Mouse (Mus musculus) large intestine, adult 2 months (tissue): ENCODE measurements around the gene Evi5l. TPM values are rescaled to one million over a fixed set of nuclear protein-coding genes. Genes with fewer than 3 reads are reported as not detected.

Experiments used
- DNase-seq: peaks from one replicate; pipeline ENCODE4 v3.0.0-alpha.2; 2012; ENCODE audit warnings: low read depth, low spot score
- WGBS: fragments of 180-500 bp; shearing (Covaris S2); methylation state at CpG from one replicate; pipeline ENCODE4 v1.1.7; 2018; 5-methylcytosine and 5-hydroxymethylcytosine counted together
- polyA plus RNA-seq: library from polyadenylated mRNA; depleted of rRNA; stranded (reverse); fragments of >200 nt; gene quantifications from 2 replicates; pipeline ENCODE4 v1.2.3, GENCODE M21; 2012

The Evi5l gene
- polyA plus RNA-seq, 1 experiment, result 7.9 TPM

DNA sequence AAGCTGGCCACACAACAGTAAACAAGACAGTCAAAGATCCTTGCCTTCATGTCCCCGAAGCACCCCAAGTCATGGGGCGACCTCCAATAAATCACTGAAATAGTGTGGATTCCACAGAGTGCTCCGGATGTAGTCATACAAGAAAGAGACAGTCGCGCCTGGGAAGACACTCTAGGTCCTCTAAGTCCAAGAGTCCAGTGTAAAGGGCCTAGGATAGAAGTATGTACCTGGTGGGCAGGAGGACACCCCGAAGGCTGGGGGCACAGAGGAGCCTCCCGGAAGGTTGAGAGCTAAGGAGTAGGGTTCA, 27.2 kb downstream of the Evi5l start:
- no peak for DNase-seq
- WGBS, result 46% methylated on average over 7 of the region's 7 CpGs

DNA sequence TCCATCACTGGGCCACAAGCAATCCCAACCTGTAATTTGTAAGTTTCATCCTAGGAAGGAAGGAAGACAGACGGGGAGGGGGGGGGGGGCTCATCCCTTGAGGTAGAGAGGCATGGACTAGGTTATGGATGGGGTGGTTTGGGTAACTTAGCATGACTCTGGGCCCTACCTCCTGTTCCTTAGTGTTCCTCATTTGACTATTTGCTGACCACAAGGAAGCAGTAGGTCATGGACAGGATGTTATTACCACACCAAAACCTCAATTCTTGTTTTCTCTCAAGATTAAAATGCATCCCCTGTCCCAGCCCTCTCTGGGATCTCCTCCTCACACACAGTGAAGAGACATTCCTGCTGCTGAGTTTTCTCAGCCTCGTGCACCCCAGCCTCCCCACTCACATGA, 35.0 kb downstream of the Evi5l start:
- WGBS, result 75% methylated on average over 2 of the region's 2 CpGs
- no peak for DNase-seq

- no peak for DNase-seq
- WGBS, result 72% methylated on average over 38 of the region's 38 CpGs
These were observed 39.1 kb downstream of the Evi5l start for GRCm38 (mm10) chr8:4205246-4206123.

DNA sequence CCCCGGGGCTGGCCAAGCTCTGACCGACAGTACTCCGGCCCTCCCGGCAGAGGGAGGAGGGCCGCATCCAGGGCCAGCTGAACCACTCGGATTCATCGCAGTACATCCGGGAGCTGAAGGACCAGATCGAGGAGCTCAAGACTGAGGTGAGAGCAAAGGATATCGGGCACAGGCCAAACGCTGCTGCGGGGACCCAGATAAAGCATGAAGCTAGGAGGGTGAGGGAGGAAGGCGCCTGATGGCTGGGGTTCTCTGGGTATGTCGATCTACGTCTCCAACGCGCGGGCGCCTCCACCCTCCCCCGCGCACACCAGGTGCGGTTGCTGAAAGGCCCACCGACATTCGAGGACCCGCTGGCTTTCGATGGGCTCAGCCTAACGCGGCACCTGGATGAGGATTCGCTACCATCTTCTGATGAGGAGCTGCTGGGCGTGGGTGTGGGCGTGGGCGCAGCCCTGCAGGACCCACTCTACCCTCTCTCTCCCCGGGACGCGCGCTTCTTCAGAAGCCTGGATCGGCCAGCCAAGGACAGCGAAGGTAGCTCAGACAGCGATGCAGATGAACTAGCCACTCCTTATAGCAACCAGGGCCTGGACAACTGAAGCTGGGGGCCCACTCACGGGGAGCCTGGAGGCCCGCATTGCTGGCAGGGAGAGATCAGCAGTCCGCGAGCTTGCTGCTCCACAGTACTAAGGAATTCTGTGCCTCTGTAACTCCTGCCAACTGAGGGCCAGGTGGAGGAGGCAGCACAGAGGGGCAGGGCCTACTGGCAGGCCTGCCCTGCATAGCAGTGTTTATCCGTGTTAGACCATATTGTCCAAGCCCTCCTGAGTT, 40.0 kb downstream of the Evi5l start:
- 62% methylated on average over 44 of the region's 44 CpGs for WGBS
- no peak for DNase-seq

- no peak for DNase-seq
- 52% methylated on average over 2 of the region's 2 CpGs for WGBS
These were observed 40.6 kb downstream of the Evi5l start for GRCm38 (mm10) chr8:4207016-4207350.

- 72% methylated on average over 6 of the region's 6 CpGs for WGBS
- no peak for DNase-seq
These were observed 44.7 kb downstream of the Evi5l start for GRCm38 (mm10) chr8:4211097-4211496.

DNA sequence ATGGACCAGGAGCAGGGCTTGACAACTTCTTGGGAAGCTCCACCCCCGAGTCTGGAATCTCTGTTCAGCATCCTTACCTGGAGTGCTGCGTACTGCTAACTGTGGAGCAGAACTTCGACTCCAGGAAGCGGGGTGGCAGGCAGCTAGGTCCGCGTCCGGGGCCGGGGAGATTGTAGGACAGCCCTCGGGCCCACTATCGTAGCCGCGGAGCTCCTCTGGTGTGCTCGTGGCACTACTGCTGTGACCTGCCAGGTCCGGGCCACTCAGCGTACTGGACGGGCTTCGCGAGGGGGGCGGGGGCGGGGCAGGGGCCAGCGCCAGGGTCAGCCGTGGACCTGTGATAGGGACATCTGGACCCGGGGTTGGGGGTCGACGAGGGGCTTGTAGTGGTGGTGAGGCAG, 46.4 kb downstream of the Evi5l start:
- DNase-seq, result no peak
- WGBS, result 1% methylated on average over 25 of the region's 25 CpGs

- DNase-seq, result no peak
- WGBS, result 3% methylated on average over 18 of the region's 18 CpGs
These were observed 47.0 kb downstream of the Evi5l start for GRCm38 (mm10) chr8:4213210-4214005.

- DNase-seq, result peak; percentile 67
- WGBS, result 6% methylated on average over 33 of the region's 33 CpGs
These were observed 47.9 kb downstream of the Evi5l start for GRCm38 (mm10) chr8:4214006-4214980.

DNA sequence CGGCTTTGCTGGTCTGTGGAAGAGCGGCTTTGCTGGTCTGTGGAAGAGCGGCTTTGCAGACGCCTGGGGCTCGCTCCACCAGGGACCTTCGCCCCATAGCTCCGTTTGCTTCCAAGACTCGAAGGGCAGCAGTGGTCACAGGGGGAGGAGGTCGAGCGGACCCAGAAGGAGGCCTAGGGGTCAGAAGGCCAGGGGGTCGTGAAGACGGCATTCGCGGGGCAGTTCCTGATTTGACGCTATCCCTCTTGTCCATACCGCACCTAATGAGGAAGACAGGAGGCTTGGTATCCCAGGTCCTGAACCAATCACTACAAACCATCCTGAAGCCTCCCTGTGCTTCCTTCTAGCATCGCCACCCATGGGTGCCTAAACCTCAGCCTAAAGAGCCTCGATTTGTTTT, 49.9 kb downstream of the Evi5l start:
- WGBS, result 31% methylated on average over 18 of the region's 18 CpGs

DNA sequence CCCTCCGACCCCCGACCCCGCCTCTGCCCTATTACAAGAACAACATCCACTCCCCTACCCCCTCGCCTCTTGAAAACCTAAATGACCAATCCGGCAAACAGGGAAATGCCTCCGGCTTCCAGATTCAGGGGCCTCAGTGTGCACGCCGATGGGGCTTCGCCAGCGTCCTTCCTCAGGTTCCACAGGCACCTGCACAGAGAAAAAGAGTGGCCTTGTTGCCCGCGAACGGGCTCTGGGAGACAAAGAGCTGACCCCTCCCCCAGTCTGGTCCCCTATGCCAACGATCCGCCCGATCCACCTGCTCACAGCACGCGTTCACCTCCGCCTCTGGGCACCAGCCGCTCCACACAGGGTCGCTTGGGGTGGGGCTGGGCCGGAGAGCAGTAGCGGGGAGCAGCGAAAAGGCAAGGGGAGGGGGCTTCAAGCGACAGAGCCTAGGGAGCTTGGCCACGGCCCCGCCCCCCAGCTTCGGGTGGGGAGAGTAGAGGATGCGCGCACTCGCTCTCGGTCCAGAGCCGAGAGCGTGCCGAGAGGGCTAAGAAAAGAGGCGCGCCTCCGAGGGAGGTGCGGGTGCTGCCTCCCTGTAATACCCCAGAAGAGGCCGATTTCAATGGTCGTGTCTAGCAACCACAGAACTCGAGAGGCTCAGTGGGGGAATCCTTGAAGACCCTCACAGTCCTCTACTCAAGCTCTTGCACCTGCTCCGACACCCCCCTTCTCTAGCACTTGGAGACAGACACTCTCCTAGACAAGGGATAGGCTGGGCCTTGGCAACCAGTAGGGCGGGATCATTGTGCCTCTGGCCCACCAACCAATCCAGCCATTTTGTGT, 50.6 kb downstream of the Evi5l start, which contains the start of gene Prr36:
Gene Prr36 (minus strand): TSS at position 669 of the 831 bp plus-strand sequence.
- no peak for DNase-seq
- WGBS, result 3% methylated on average over 44 of the region's 44 CpGs

More for the DNA sequence above, 49.9 kb downstream of the Evi5l start:
- no peak for DNase-seq

DNA sequence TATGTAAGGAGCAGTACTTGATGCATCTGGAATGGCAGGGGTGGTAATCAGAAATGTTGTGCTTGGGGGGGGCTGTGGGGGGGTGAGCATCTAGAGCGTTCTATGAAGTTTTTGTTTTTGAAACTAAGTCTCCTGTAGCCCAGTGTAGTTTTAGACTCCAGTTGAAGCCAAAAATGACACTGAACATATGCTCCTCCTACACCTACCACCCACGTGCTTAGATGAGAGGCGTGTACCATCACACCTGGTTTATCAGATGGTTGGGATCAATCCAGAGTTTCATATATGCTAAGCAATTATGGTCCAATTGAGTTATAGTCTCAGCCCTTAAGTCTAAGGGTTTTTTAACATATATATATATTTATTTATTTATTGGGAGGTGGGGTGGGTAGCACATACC, 53.2 kb downstream of the Evi5l start:
- WGBS, result 80% methylated on average over 3 of the region's 3 CpGs
- DNase-seq, result no peak

- no peak for DNase-seq
These were observed 55.7 kb downstream of the Evi5l start for GRCm38 (mm10) chr8:4222059-4222458.

DNA sequence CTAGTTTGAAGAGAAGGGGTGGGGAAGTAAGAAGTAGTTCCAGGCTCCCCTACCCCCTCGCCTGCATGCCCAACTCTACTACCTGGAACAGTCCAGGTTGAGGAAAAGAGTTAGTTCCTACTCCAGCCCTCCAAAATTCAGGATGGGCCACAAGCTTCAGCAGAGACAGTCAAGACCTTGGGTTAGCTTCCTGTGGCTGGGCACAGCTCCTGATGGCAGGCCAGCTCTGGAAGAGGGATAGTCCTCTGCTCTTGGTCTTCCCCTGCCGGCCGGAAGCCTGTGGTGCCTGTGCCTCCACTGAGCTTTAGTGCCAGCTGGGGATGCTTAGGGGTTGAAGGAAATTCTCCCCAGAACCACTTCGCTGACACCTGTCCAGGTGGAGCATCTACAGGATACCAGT, 60.0 kb downstream of the Evi5l start:
- WGBS, result 43% methylated on average over 4 of the region's 4 CpGs
- no peak for DNase-seq

DNA sequence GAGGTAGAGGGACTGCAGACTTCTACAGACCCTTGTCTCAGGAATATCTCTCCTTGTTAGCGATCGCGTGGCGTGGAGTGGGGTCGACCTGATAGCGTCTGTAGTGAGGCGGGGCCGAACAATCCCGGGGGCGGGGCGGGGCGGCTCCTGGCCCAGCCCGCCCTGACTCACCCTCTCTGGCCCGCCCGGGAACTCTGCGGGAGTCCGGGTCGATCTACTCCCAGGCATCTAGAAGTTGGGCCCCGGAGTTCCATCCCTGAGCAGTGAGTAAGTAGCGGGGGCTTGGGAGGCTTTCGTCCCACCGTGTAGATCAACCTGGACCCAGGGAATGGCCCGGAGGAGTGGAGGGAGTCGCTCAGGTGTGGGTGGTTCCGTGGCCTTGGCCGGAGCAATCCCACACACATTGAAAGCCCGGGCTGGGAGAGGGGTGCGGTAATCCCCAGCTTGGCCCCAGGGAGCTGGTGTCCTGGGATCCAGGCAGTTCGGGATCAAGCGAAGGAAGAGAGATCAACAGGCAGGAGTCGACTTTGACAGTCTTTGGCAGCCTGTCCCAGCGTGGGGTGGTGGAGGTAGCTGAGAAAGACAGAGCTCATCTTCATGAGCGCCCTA, 60.5 kb downstream of the Evi5l start, which contains the start of gene Lrrc8e:
Gene Lrrc8e (plus strand): TSS at position 89 of the 609 bp plus-strand sequence.
- WGBS, result 3% methylated on average over 33 of the region's 33 CpGs
- no peak for DNase-seq

DNA sequence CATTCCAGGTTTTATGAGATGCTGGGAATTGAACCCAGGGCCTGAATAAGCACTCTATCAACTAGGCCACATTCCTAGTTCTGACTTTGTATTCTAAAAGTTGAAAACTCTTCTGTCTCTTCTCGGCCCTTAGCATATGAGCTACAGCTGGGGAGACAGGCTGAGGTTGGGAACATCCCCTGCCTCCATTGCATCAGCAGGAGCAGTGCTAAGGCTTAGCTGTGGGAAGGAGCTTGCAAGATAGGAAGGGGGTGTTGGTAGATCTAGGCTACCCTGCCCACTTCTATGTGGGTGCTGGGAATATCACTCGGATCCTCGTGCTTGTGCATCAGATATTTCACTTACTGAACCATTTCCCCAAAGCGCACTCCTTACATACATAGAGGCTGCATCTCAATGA, 61.6 kb downstream of the Evi5l start:
- 96% methylated on average over 4 of the region's 4 CpGs for WGBS

GRCm38 (mm10) chr8:4229784-4230183, 63.4 kb downstream of the Evi5l start:
- no peak for DNase-seq
- 85% methylated on average over 5 of the region's 5 CpGs for WGBS

More for the DNA sequence above, 61.6 kb downstream of the Evi5l start:
- no peak for DNase-seq
